Mouse (Mus musculus) left cerebral cortex, adult 2 months (tissue): ENCODE results near the gene Dnajb5. TPM values are rescaled to one million over a fixed set of nuclear protein-coding genes. Genes with fewer than 3 reads are reported as not detected.
A peak's percentile ranks its signal among the peaks of the same experiment; 100 is the strongest.

Experiments
- DNase-seq, 2 experiments: peaks; one replicate each; pipeline ENCODE4 v3.0.0; 2021 to 2022; ENCODE audit warnings: low spot score in 2 of 2, mixed read lengths in 1 of 2; ENCODE audit errors: extremely low spot score in 1 of 2
- H3K27ac ChIP-seq: fragments of 200-600 bp; 2 replicates; pipeline ENCODE4 v1.8.1; 2022
- H3K4me3 ChIP-seq: fragments of 200-600 bp; 2 replicates; pipeline ENCODE4 v1.8.1; 2022
- CTCF ChIP-seq: fragments of 200-600 bp; IDR thresholded peaks from 2 replicates; pipeline ENCODE4 v1.8.1; 2022; ENCODE audit warnings: antibody characterized with exemption, mild to moderate bottlenecking, moderate library complexity
- intact Hi-C: fragments of 180-260 bp; cut with DNase I; formaldehyde crosslinking; loops from one replicate; pipeline ENCODE4 v1.15.1; 2025
- total RNA-seq, 2 experiments: library from RNA; stranded (reverse); gene quantifications; 2 replicates each; pipeline ENCODE4 v1.2.3; 2021

Gene Dnajb5
- total RNA-seq, 2 experiments from 2014 or later, result 216 to 338 TPM

- no peak overlapping the region for H3K4me3 ChIP-seq
- H3K27ac ChIP-seq, result peak overlapping the region; percentile 87
- intact Hi-C loops, result loop anchor here (1.0 kb wide), 1 partner anchor 33 kb away; no protein-coding TSS in a partner anchor
- peak in 1 of 2 experiments; percentile 18 for DNase-seq
- no peak for TF ChIP-seq CTCF
Measured at GRCm38 (mm10) chr4:42920726-42921125, 28.9 kb upstream of the Dnajb5 start.

- DNase-seq, result peak in 1 of 2 experiments; percentile 29
- H3K27ac ChIP-seq, result peak overlapping the region; percentile 87
- TF ChIP-seq CTCF, result no peak
- no peak overlapping the region for H3K4me3 ChIP-seq
- intact Hi-C loops, result loop anchor here (1.0 kb wide), 1 partner anchor 34 kb away; no protein-coding TSS in a partner anchor
Measured at GRCm38 (mm10) chr4:42921536-42921935, 28.1 kb upstream of the Dnajb5 start.

GRCm38 (mm10) chr4:42922056-42922455 is 27.6 kb upstream of the Dnajb5 start:
- no peak for TF ChIP-seq CTCF
- Histone ChIP-seq H3K27ac (peak overlapping the region; percentile 89), H3K4me3 (peak overlapping the region; percentile 33)
- DNase-seq, result peak in 1 of 2 experiments; percentile 16
- intact Hi-C loops, result no loop called here

GRCm38 (mm10) chr4:42922461-42922860 is 27.2 kb upstream of the Dnajb5 start:
- intact Hi-C loops, result no loop called here
- H3K27ac ChIP-seq, result peak overlapping the region; percentile 89
- no peak for DNase-seq
- H3K4me3 ChIP-seq, result peak overlapping the region; percentile 33
- no peak for TF ChIP-seq CTCF

GRCm38 (mm10) chr4:42924095-42924710 is 25.4 kb upstream of the Dnajb5 start:
- Histone ChIP-seq H3K27ac (peak overlapping the region; percentile 82), H3K4me3 (peak overlapping the region; percentile 21)
- no peak for TF ChIP-seq CTCF
- peak in 1 of 2 experiments; percentile 26 for DNase-seq
- intact Hi-C loops, result no loop called here

GRCm38 (mm10) chr4:42928209-42928608 is 21.4 kb upstream of the Dnajb5 start:
- intact Hi-C loops, result no loop called here
- peak; percentile 25 for TF ChIP-seq CTCF

GRCm38 (mm10) chr4:42928952-42929351 is 20.7 kb upstream of the Dnajb5 start:
- intact Hi-C loops, result no loop called here
- Histone ChIP-seq H3K4me3 (no peak overlapping the region), H3K27ac (no peak overlapping the region)
- peak in 1 of 2 experiments; percentile 10 for DNase-seq
- TF ChIP-seq CTCF, result no peak

More at GRCm38 (mm10) chr4:42928209-42928608, 21.4 kb upstream of the Dnajb5 start:
- Histone ChIP-seq H3K4me3 (no peak overlapping the region), H3K27ac (no peak overlapping the region)
- peak in 1 of 2 experiments; percentile 7 for DNase-seq

GRCm38 (mm10) chr4:42932229-42932969 is 17.2 kb upstream of the Dnajb5 start:
- Histone ChIP-seq H3K27ac (peak overlapping the region; percentile 38; the same call in 1 of the 2 replicates), H3K4me3 (no peak overlapping the region)
- no peak for TF ChIP-seq CTCF
- intact Hi-C loops, result no loop called here
- peak in 1 of 2 experiments; percentile 9 for DNase-seq

- TF ChIP-seq CTCF, result peak; percentile 22
- DNase-seq, result peak in 1 of 2 experiments; percentile 70
- intact Hi-C loops, result no loop called here
- Histone ChIP-seq H3K27ac (peak overlapping the region; percentile 37; the same call in 1 of the 2 replicates), H3K4me3 (0 out of 2 replicates have a peak overlapping the region, but pooled peaks have one; percentile 1)
Measured at GRCm38 (mm10) chr4:42933630-42934029, 16.0 kb upstream of the Dnajb5 start.

GRCm38 (mm10) chr4:42941396-42941795 is 8.2 kb upstream of the Dnajb5 start:
- TF ChIP-seq CTCF, result no peak
- peak in 1 of 2 experiments; percentile 35 for DNase-seq
- intact Hi-C loops, result no loop called here
- Histone ChIP-seq H3K27ac (peak overlapping the region; percentile 75), H3K4me3 (no peak overlapping the region)

GRCm38 (mm10) chr4:42943341-42943740 is 6.3 kb upstream of the Dnajb5 start:
- Histone ChIP-seq H3K27ac (peak overlapping the region; percentile 77), H3K4me3 (no peak overlapping the region)
- DNase-seq, result peak in 1 of 2 experiments; percentile 12
- intact Hi-C loops, result no loop called here
- no peak for TF ChIP-seq CTCF

GRCm38 (mm10) chr4:42944185-42944584 is 5.4 kb upstream of the Dnajb5 start:
- Histone ChIP-seq H3K27ac (peak overlapping the region; percentile 77), H3K4me3 (no peak overlapping the region)
- DNase-seq, result peak in 1 of 2 experiments; percentile 30
- TF ChIP-seq CTCF, result no peak
- intact Hi-C loops, result no loop called here
